Mouse (Mus musculus) spleen, adult 2 months (tissue): ENCODE measurements around the gene Iqgap2. TPM values are rescaled to one million over a fixed set of nuclear protein-coding genes. Genes with fewer than 3 reads are reported as not detected.

Source experiments
- DNase-seq, 2 experiments: peaks; one replicate each; pipeline versions ENCODE4 v3.0.0 to v3.0.0-alpha.2; 2012 to 2021; ENCODE audit warnings: low spot score in 2 of 2, low read depth in 1 of 2
- H3K27ac ChIP-seq: fragments of 200-500 bp; 2 replicates; pipeline ENCODE4 v1.5.1; 2012; ENCODE audit warnings: low read length, inconsistent platforms; ENCODE audit not compliant: insufficient read depth
- H3K27me3 ChIP-seq: fragments of 200-500 bp; 2 replicates; pipeline ENCODE4 v1.6.1; 2012; ENCODE audit warnings: mild to moderate bottlenecking, moderate library complexity, low read length, inconsistent platforms; ENCODE audit not compliant: control insufficient read depth, insufficient read depth
- H3K36me3 ChIP-seq: fragments of 200-500 bp; 2 replicates; pipeline ENCODE4 v1.6.1; 2012; ENCODE audit warnings: mild to moderate bottlenecking, low read length, inconsistent platforms; ENCODE audit not compliant: control insufficient read depth, insufficient read depth
- H3K4me1 ChIP-seq: fragments of 200-500 bp; 2 replicates; pipeline ENCODE4 v1.6.1; 2011; ENCODE audit warnings: inconsistent platforms; ENCODE audit not compliant: control insufficient read depth, insufficient read depth, insufficient read length
- H3K4me3 ChIP-seq: fragments of 200-500 bp; 2 replicates; pipeline ENCODE4 v1.5.1; 2011; ENCODE audit warnings: mild to moderate bottlenecking, inconsistent platforms; ENCODE audit not compliant: insufficient read depth, insufficient read length; ENCODE audit errors: extremely low read depth
- CTCF ChIP-seq: fragments of 200-500 bp; IDR thresholded peaks from 2 replicates; pipeline ENCODE4 v1.5.1; 2011; ENCODE audit warnings: mild to moderate bottlenecking, inconsistent platforms; ENCODE audit not compliant: insufficient read depth, insufficient read length, insufficient replicate concordance; ENCODE audit errors: extremely low read depth
- POLR2A ChIP-seq: fragments of 200-500 bp; IDR thresholded peaks from 2 replicates; pipeline ENCODE4 v1.6.1; 2011; ENCODE audit warnings: low read depth, low read length, inconsistent platforms
- WGBS: fragments of 180-500 bp; shearing (Covaris S2); methylation state at CpG from one replicate; pipeline ENCODE4 v1.1.7; 2018; 5-methylcytosine and 5-hydroxymethylcytosine counted together
- polyA plus RNA-seq: library from polyadenylated mRNA; depleted of rRNA; stranded (reverse); fragments of >200 nt; gene quantifications from 2 replicates; pipeline ENCODE4 v1.2.3, GENCODE M21; 2012

Gene Iqgap2
- polyA plus RNA-seq, 1 experiment, result 2.1 TPM

GRCm38 (mm10) chr13:95797530-95797929 is 94.2 kb downstream of the Iqgap2 start:
- Histone ChIP-seq H3K27me3 (no peaks in the 10 kb centered on the region), H3K36me3 (no peaks in the 10 kb centered on the region), H3K27ac (no peak overlapping the region), H3K4me3 (no peak overlapping the region), H3K4me1 (no peaks in the 10 kb centered on the region)
- 81% methylated on average over 2 of the region's 2 CpGs for WGBS
- TF ChIP-seq POLR2A (no peak), CTCF (no peak)
- no peak for DNase-seq

- WGBS, result 90% methylated on average over 8 of the region's 8 CpGs
- no peaks in the 10 kb centered on the region for H3K27me3 ChIP-seq
Observed at GRCm38 (mm10) chr13:95794346-95794745, 97.4 kb downstream of the Iqgap2 start.

GRCm38 (mm10) chr13:95790883-95791282 is 100.8 kb downstream of the Iqgap2 start:
- no peak for DNase-seq
- no peaks in the 10 kb centered on the region for H3K4me1 ChIP-seq
- TF ChIP-seq CTCF, result no peak
- TF ChIP-seq POLR2A, result no peak

More at GRCm38 (mm10) chr13:95794346-95794745, 97.4 kb downstream of the Iqgap2 start:
- no peak overlapping the region for H3K27ac ChIP-seq
- no peak for DNase-seq
- H3K4me3 ChIP-seq, result no peak overlapping the region
- TF ChIP-seq POLR2A (no peak), CTCF (no peak)
- H3K36me3 ChIP-seq, result no peaks in the 10 kb centered on the region
- H3K4me1 ChIP-seq, result no peaks in the 10 kb centered on the region

GRCm38 (mm10) chr13:95788631-95789376 is 102.9 kb downstream of the Iqgap2 start:
- TF ChIP-seq CTCF (no peak), POLR2A (no peak)
- no peak for DNase-seq
- Histone ChIP-seq H3K4me1 (no peaks in the 10 kb centered on the region), H3K27ac (no peak overlapping the region), H3K4me3 (no peak overlapping the region), H3K36me3 (no peaks in the 10 kb centered on the region), H3K27me3 (no peaks in the 10 kb centered on the region)
- WGBS, result 47% methylated on average over 10 of the region's 10 CpGs

More at GRCm38 (mm10) chr13:95790883-95791282, 100.8 kb downstream of the Iqgap2 start:
- H3K36me3 ChIP-seq, result no peaks in the 10 kb centered on the region
- H3K27ac ChIP-seq, result no peak overlapping the region
- H3K4me3 ChIP-seq, result no peak overlapping the region
- WGBS, result 35% methylated on average over 6 of the region's 6 CpGs
- H3K27me3 ChIP-seq, result no peaks in the 10 kb centered on the region

- H3K36me3 ChIP-seq, result no peaks in the 10 kb centered on the region
- DNase-seq, result no peak
- no peaks in the 10 kb centered on the region for H3K27me3 ChIP-seq
- no peak overlapping the region for H3K27ac ChIP-seq
- no peak overlapping the region for H3K4me3 ChIP-seq
- 65% methylated on average over 2 of the region's 2 CpGs for WGBS
- TF ChIP-seq CTCF, result no peak
- TF ChIP-seq POLR2A, result no peak
- no peaks in the 10 kb centered on the region for H3K4me1 ChIP-seq
Observed at GRCm38 (mm10) chr13:95782969-95783332, 108.8 kb downstream of the Iqgap2 start.

- no peak overlapping the region for H3K27ac ChIP-seq
- H3K27me3 ChIP-seq, result no peaks in the 10 kb centered on the region
- no peak for TF ChIP-seq CTCF
- TF ChIP-seq POLR2A, result no peak
- no peaks in the 10 kb centered on the region for H3K4me1 ChIP-seq
- no peaks in the 10 kb centered on the region for H3K36me3 ChIP-seq
- 88% methylated on average over 15 of the region's 15 CpGs for WGBS
- DNase-seq, result no peak
- no peak overlapping the region for H3K4me3 ChIP-seq
Observed at GRCm38 (mm10) chr13:95782311-95782968, 109.3 kb downstream of the Iqgap2 start.

- Histone ChIP-seq H3K4me1 (no peaks in the 10 kb centered on the region), H3K4me3 (no peak overlapping the region), H3K36me3 (no peaks in the 10 kb centered on the region), H3K27ac (no peak overlapping the region), H3K27me3 (no peaks in the 10 kb centered on the region)
- WGBS, result 89% methylated on average over 7 of the region's 7 CpGs
- TF ChIP-seq CTCF, result no peak
- no peak for TF ChIP-seq POLR2A
- DNase-seq, result no peak
Observed at GRCm38 (mm10) chr13:95780038-95780437, 111.7 kb downstream of the Iqgap2 start.
